Mouse (Mus musculus) testis, adult 10 weeks (tissue): ENCODE results near the gene Ptprr. TPM values are rescaled to one million over a fixed set of nuclear protein-coding genes. Genes with fewer than 3 reads are reported as not detected.

ENCODE experiments used
- polyA plus RNA-seq: library from polyadenylated mRNA; stranded (reverse); fragments of 350-450 nt; fragmentation: Illumina TruSeq; extraction: RNeasy Lipid Tissue Mini Kit (QIAGEN cat#74804); gene quantifications from one replicate; pipeline ENCODE4 v1.2.3, GENCODE M21; 2014; ENCODE audit warnings: low read depth, low replicate concordance

Ptprr gene
- polyA plus RNA-seq = 0.70 TPM

GRCm38 (mm10) chr10:116017845-116018479 lies at the start of gene Ptprr:
Gene Ptprr (plus strand): TSS chr10:116018213.

GRCm38 (mm10) chr10:116113867-116114474 lies 96.0 kb downstream of the Ptprr start, which contains the start of gene 4933416C03Rik:
Gene 4933416C03Rik (minus strand): TSS chr10:116113917.

GRCm38 (mm10) chr10:116275280-116275679 lies 257.3 kb downstream of the Ptprr start, which contains the start of gene Ptprb:
Gene Ptprb (plus strand): TSS chr10:116275523.

Other genes with a start within 250 kb of the Ptprr start
- gene Tspan8, start 201.4 kb upstream of the Ptprr start, polyA plus RNA-seq = 12.1 TPM
- gene 4933416C03Rik, start 95.7 kb downstream of the Ptprr start, polyA plus RNA-seq = 305 TPM